Mouse (Mus musculus): ENCODE data around the gene 9130204L05Rik. TPM values are rescaled to one million over a fixed set of nuclear protein-coding genes. Genes with fewer than 3 reads are reported as not detected.

9130204L05Rik gene
- polyA plus RNA-seq (2014; fragmentation: Illumina TruSeq; extraction: RNeasy Lipid Tissue Mini Kit (QIAGEN cat#74804)), result not detected

DNA sequence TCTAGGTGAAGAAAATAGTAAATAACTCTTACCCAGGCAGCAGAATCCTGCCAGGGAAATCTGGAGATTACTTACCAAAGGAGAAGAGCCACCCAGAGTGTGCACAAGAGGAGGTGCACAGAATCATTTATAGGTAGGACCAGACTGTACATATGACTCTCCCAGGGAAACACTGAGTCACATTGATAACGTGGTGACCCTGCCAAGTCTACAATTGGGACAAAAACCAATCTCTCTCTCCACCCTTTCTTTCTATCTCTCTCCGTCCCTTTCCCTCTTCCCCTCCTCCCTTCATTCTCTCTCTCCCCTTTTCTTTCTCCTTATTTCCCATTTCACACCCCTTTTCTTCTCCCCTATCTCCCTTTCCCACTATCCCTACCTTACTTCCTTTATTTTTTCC, at the start of gene 9130204L05Rik:
Gene 9130204L05Rik, minus strand, starts transcription at position 101 of the 400 bp plus-strand sequence.

